Mouse (Mus musculus) liver, embryonic 18 days (tissue): ENCODE results near the gene Jarid2. TPM values are rescaled to one million over a fixed set of nuclear protein-coding genes. Genes with fewer than 3 reads are reported as not detected.

Source experiments
- polyA plus RNA-seq: library from polyadenylated mRNA; depleted of rRNA; stranded (reverse); fragments of >200 nt; gene quantifications from 2 replicates; pipeline ENCODE4 v1.2.3, GENCODE M21; 2012; rRNA removed

The Jarid2 gene
- polyA plus RNA-seq, result 6.6 and 8.6 TPM in 2 replicates

DNA sequence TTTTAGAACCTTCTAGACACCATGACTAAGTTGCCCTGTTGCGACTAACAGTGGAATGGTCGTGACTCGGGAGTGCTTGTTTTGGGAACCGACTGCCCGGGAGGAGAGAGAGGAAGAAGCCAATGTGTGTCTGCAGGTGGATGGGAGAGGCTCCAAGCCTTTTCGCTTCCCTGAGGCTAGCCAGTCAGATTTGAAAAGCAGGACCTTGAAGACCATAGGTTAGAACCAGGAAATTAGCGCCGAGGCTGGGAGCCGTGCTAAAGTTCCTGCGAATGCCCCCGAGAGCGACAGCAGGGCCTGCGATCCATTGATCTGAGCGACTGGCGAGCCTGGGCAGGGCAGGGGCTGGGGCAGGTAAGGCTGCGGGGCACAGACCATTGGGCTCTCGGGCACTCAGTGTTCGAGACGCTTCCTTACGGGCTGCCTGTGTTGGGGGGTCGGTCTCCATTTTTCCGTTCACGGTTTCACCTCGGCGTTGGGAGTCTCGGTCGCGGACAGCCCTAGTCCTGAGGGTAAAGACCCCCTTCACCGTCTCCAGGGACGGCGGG lies at the start of gene Jarid2:
Jarid2 (plus strand) TSS at position 51 of the 548 bp plus-strand sequence.

